Mouse (Mus musculus) urinary bladder, postnatal 36 days (tissue): Measurements from ENCODE around the gene Itih5.
A peak's percentile ranks its signal among the peaks of the same experiment; 100 is the strongest.

ENCODE experiments used
- DNase-seq, 2 experiments: peaks; one replicate each; pipeline ENCODE4 v3.0.0; 2022; ENCODE audit warnings: low spot score in 2 of 2, mixed read lengths in 1 of 2

Itih5 gene

DNA sequence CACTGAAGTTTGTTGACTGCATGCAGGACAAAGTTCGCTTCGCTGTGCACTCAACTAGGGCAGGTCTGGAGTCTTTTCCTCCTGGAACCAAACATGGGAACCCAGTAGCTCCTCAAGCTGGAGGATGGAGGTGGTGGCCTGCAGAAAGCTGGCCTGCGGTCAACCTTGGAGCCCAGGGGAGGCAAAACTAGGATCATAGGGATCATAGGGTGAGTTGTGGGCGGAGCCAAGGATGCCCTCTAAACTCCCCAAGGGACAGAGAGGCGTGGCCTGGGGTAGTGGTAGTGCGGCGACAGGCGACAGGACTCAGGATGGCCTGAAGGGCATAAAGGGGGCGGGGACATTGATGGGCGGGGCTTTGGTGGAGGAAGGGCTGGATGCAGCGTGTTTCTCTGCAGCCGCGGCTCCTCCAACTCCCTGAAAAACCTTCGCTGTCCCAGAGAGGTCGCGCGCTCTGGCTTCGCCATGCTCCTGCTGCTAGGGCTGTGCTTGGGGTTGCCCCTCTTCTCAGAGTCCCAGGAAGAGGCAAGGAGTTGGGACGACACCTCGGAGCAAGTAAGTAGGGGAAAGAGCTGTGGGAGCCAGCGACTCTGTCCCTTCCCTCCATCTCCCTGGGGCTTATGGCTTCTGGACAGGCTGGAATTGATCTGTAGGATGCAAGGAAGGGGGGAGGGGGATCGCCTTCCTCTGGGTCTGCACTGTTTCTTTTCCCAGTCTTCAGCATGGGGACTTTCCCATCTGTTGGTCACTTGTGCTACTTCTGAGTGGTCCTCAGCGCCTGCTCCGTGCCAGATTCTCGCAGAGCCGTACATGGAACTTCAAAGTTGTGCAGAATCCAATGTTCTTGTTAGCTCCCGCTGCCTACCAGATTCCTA, at the start of gene Itih5:
Itih5 (plus strand) TSS at position 371 of the 875 bp plus-strand sequence.
- peak in 1 of 2 experiments; percentile 58 for DNase-seq

DNA sequence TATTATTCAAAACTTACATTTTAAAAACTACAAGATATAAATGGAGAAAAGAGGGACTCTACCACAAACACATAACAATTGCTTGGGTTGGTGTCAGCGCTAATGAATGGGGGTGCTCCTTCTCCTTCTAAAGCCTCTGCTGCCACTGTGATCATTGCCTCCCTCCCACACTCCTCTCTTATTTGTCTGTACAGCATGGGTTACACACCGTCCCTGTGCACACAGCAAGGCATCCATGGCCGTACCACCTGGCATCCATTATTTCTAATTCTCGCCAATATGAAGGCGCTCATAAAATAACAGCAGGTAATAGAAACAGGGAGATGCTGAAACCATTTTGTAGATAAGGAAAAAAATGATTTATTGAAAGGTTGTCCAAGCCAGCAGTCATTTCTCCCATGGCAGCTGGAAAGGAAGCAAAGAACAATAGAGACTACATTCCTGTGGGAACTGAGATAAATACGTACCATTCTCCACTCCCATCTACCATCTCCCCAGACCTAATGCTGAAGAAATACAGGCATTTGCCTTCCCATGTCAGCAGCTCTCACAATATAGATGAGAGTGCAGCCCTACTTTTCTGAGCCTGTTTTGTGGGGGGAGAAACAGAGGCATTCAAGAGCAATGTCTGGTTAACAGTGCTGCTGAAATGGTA, 44.7 kb upstream of the Itih5 start:
- no peak for DNase-seq

DNA sequence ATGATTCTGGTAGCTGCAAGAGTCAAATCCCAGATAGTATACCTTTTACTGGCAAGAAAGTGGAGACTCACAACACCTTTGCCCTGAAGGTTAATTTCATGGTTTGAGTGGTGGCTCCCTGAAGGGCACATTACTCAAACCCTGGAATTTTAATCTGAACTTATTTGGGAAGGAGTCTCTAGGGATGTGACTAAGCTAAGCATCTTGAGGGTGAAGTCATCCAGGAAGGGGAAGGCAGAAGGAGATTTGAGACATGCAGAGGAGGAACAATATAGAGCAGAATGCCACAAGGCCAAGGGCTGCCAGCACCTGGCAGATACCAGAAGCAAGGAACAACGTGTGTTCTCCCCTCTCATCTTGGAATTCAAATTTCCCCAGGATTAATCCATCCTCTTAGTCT, 34.6 kb upstream of the Itih5 start:
- no peak for DNase-seq

DNA sequence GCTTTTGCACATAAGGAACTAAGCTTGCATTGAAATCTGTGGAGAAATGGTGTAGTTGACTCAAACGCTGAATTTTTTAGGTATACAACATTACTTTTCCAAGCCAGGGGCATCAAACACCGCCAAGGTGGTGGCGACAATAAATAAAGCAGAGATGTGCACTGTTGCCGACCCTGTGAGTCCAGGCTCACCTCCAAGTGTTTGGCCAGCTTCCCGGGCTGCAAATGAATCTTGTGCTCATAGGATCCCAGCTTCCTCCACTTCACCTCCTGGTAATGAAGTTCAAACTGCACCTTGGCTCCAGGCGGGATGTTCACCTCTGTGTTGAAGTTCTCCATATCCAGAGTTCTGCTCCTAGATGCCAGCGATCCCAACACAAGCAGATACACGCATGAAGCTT, 34.1 kb upstream of the Itih5 start:
- no peak for DNase-seq

DNA sequence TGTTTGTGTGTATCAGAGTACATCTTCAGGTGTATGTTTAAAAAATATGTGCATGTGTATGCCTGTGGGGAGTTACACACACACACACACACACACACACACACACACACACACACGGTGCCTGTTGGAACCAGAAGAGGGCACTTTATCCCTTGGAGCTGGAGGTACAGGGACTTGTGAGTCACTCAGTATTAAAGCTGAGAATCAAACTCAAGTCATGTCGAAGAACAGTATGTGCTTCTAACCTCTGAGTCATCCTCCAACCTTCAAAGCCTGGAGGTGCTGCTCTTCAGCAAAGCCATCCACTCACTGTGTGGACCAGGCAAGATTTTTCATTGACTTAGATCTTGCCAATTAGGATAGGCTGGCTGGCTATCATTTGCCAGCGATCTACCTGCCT, 31.5 kb upstream of the Itih5 start:
- no peak for DNase-seq

DNA sequence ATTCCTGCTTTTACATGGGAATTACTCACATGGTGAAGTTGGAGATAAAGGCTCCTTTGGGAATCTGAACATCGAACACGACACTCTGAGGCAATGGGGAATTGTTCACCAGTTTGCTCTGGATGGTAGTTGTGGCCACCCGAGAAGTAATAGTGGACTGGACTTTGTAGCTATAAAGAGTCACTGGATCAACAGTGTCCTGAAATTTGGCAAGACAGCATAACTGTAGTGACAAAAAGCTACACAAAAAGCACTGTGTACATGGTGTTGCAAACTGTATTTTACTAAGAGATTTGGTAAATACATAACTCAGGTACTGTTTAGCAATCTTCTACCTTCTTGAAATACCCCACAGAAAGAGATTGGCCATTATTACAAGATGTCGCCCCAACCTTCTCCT, 27.2 kb upstream of the Itih5 start:
- no peak for DNase-seq

DNA sequence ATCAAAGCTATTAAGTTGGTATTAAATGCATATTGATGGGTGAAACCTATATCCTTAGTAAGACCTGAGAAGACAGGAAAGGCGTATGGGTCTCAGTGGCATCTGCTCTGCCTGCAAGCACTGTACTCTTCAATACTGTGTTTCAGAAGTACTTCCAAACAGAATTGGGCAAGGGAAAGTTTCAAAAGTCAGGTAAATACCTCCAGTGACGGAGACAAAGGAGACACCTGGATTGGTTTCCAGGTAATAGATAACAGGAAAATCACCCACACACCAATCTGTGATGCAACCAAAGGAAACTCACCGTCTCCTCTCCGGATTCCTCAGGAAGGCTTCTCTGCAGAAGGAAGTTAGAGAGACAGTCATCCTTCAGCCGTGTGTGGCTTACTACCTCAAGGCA, 25.9 kb upstream of the Itih5 start:
- no peak for DNase-seq

DNA sequence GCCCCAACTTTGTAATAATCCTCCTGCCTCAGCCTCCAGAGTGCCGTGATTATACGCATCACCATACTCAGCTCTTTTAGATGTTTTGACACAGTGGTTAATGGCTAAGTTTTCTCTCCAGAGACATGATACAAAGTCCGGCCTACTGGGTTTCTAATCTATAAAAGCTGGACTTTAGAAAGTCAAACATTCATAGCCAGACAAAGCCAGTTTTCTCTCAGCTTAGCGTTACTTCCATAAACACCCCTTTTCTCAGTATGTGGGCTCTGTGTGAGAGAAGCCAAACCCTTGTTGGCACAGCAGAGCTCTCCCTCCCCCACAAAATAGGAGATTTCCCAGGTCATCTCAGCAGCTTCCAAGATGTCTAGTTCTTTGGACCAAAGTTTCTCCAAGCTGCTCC, 24.8 kb upstream of the Itih5 start:
- DNase-seq = no peak

DNA sequence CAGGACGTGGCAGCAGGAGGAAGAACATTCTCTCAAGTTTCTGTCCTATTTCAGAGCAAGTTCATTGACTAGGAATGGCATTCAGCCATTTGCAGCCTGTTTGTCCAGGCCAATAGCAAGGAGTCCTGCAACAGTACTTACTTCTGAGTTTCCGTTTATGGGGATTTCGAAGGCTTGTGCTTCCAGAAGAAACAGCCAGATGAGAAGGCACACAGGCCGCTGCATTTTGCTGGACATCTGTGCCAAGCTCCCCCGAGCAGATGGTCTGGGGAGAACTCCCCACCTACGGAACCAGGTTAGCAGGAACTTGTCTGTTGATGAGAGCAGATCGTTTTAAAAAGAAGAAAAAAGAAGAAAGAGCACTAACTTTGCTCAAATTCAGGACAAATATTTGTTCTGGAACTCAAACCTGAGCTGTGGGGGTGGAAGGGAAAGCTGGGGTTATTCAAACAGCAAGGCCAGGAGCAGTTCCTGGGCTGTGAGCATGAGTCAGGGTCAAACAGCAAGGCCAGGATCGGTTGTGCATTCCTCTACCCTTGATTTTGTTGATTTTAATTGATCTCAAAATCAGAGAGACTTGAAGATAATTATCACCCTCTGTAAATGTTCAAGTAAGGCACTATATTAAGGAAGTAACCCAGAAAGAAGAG, 22.9 kb upstream of the Itih5 start:
- DNase-seq = no peak

DNA sequence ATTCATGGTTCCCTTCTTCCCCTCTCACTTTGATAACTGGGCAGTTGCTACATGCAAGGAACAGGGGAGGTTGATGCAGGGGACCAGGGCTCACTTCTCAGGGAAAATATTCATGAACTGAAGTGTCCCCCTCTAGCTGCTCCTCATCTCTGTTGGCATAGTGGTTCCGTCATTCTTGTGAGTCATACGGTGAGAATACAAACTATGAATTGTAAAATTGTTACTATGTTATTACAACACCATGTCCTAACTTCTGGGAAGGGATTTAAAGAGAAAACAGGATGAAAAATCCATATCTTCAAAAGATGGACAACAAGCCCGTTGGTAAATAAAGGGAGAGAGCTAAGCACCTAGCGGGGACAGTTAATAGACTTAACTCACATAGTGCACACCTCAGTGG, 22.1 kb upstream of the Itih5 start, which contains the start of gene Itih2:
Itih2 (minus strand) TSS at position 101 of the 400 bp plus-strand sequence.
- DNase-seq = no peak

DNA sequence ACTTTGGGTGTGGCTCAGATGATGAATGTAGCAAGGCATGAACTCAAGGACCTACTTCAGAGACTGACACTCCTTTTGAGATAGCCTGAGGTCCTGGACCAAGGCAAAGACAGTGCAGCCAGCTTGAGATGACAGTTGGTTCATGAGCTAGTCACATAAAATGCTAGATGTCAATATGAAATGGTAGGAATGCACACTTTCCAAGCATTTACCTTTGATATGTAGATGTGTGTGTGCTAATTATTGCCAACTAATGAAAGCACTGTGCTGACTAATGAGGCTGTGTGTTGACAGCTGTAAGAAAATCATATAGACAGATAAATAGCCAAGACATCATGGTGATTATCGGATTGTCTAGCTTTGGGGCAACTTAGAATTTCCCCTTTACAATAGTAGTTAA, 21.2 kb upstream of the Itih5 start:
- DNase-seq = no peak

DNA sequence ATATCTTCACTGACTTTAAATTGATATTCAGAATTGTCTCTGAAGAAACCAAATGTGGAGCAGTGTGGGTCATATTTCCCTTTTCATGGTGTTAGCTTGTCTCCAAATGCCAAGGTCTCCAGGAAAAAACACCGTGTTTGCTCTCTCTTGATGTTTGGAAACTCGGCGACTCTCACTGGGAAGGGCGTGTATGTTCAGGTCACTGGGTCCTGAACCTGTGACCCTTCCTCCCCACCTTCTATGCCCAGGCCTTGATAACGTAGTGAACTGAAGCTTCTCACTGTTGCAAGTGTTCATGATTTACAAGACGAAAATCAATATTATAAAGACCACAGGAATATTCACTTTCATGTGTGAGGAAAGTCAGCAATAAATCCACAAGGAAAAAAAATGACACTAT, 19.4 kb upstream of the Itih5 start:
- DNase-seq = no peak

DNA sequence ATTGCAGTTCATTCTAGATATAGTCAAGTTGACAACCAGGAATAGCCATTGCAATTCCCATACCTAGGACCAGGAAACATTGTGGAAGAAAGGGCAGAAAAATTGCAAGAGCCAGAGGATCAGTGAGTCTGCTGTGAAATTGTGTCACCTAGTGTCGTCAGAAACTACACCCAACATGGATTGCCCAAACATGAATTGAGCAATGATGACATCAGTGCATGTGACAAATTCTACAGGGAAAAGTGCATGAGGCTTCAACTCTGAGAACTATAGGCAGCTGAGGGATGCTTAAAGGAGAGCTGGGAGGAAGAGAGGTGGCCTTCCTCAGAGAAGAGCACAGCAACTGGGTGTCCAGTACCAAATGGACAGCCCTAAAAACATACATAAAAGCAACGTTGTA, 16.1 kb upstream of the Itih5 start:
- no peak for DNase-seq

DNA sequence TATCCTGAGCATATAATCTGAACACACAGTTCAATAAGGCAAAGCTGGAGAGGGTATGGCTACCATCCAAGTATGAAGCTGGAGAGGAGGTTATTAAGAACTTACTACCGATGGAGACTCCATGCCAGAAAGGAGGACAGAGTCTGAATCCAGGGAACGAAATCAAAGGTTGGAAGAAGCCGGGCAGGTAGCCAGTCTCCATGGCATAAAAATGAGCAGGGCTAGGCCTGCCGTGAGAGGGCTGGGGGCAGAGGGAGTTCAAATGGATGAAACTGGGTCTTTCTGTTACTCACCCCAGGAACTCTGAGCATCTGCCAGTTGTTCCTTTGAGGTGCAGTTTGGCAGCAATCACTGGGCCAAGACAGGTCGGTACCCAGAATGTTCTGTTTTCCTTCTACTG, 12.9 kb upstream of the Itih5 start:
- DNase-seq = no peak

DNA sequence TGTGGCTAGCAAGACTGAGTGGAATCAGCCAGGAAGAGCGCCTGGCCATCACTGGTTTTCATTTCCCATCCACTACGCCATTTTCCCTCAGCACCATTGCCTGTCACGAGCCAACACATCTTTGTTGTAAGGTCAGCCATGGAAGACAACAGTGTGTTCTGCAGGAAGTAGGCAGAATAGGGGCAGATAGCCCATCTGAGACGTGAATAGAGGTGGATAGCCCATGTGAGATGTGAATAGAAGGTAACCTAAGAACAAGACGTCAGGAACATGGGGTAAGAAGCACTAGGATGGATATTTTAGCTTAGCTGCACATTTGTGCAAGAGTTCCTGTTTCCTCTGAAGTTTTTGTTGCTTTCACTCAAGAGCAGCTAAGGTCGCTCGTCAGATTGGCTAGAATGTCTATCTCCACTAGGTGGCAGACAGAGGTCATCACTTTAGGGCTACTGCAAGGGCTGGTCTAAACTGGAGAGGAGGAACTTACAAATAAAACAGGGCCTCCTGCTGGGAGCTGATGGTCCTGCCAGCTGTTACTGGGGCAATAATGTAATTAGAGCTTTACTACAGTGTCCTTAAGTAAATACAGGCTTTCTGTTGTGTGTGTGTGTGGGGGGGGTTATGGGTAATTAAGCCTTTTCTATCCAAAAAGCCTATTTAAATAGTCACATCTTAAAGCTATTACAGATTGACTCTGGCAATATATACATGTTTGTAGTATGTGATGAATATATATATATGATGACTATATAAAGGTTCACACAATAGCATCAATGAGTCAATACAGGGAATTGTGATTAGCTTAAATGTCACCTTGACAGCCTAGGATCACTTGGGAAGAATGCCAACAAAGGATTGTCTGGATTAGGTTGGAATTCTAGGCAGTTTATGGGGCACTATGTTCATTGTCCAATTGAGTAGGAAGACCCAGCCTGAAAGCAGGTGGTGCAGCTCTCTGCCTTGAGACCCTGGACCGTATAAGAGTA, 10.6 kb upstream of the Itih5 start:
- peak; percentile 46 to 69 for DNase-seq

DNA sequence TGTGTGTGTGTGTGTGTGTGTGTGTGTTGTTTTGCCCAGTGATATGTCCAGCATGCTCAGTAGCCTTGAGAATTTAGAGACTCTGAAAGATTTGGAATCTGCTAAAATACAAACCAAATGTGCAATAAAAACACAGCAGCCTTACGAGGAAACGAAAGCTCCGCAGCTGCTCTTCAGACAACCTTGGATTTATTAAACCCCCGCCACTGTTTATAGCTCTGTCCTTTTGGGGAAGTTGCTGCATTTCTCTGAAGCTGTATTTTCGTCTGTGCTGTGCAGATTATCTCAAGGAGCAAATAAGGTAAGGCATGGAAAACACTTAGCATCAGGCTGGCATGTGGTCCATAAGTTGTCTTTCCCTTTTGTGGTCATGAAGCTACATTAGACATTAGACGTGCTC, 7.9 kb upstream of the Itih5 start:
- DNase-seq = no peak

DNA sequence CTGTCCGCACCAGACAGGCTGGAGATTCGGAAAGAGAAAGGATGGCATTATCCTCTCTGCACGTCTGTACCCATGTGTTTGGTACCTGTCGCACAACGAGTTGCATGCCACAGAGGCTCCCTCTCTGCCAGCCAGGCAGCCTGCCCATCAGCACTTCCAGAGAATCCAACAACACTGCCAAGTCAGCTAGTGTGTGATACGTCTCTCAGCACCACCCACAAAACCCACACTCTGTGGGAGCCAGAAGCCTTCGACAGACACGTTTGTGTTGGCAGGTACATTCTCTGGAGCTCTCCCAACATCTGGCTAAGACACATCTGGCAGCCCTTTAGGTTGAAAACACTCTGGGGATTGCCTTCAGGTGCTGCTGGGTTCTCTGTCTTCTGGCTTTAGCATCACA, 6.2 kb upstream of the Itih5 start:
- no peak for DNase-seq

DNA sequence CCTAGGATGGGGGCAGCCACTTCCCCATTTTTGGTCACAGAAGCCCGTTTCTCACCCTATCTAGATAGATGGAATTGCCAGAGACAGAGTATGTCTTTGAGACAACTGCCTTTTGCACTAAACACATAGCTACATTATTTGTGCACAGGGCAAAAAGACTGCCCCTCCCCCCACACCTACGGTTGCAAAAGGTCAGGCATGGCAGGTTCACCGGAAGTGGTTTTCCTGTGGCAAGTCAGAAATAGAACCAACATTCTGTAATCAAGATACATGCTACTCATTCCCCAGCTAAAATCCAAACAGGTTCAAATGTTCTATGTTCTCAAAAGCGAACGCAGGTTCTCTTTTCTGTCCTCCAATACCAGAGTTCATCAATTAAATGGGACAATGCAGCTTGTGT, 781 bp upstream of the Itih5 start:
- DNase-seq = no peak

DNA sequence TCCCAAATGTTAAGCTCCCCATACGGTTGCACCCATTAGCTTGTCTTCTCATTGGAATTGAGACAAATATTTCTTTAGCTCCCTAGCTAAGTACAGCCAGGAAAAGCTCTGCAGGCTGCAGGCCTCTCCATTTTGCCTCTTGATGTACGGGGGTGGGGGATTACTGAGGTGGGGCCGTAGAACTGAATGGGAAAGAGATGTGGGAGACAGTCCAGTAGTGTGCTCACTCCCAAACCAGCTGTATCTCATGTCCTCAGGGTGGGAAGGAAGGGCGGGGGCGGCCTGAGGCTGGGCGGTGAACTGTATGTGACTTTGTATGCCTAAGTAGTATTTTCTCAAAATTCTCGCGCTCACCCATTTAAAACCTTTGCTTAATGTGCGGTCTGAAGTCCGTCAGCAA, 3.8 kb downstream of the Itih5 start:
- DNase-seq = no peak

DNA sequence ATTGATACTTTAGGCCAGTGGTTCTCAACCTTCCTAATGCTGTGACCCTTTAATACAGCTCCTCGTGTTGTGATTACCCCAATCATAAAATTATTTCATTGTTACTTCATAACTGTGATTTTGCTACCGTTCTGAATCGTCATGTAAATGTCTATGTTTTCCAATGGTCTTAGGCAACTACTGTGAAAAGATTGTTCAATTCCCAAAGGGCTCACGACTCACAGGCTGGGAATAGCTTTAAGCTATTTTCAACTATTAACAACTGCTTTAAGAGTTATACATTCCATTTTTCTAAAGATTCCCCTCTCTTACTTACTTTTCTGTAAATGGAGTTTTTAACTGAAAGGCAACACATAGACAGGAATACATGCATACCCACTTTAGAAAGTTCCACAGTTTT, 8.6 kb downstream of the Itih5 start:
- no peak for DNase-seq

DNA sequence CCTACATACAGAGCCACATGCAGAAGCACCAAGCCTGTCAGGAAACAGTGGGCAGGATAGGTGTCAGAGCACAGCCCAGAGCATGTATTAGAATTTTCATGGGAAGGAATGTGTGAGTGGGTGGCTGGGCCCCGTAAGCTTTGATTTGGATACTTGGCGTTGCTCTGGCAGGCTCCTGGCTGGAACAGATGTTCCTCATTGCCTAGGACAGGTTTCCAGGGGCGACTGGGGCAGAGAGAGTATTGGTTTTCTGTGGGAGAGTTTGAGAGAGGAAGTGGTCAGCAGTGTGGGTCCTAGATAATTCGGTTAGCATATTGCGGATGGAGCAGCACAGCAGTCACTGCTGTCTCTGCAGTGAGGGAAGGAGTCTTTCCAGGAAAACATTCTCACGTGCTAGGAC, 13.3 kb downstream of the Itih5 start:
- no peak for DNase-seq

DNA sequence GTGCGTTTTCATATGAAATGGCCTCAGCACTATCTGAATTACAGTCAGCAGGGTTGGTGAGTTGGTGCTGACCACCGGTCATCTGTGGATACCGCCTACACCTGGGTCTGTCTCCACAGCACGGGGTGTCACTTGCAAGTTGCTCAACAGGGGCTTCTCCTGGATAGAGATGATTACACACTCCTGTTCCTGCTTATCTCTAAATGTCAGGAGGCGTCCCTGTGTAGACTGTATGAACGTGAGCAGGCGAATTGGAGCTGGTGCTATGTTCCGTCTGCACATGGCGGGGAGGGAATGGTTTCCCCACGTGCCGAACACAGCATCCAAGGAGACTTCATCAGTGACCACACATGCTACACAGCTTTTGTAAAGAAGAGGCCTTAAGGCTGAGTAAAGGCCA, 13.9 kb downstream of the Itih5 start:
- DNase-seq = no peak
